Mouse (Mus musculus): ENCODE measurements around the gene Brms1. TPM values are rescaled to one million over a fixed set of nuclear protein-coding genes. Genes with fewer than 3 reads are reported as not detected.

The Brms1 gene
- total and polyA plus RNA-seq, 3 experiments: 22.8 to 50.9 (median 36.3) TPM

GRCm38 (mm10) chr19:5037678-5038571 lies 3.2 kb upstream of the Brms1 start:
- peaks cover 11% of the 10 kb centered on the region for H3K79me2 ChIP-seq (replicated peaks; ENCODE audit: control insufficient read depth, extremely low read depth, insufficient read depth, poor library complexity, severe bottlenecking)
- peak overlapping the region; percentile 62; the same call in 1 of the 2 replicates for H3K9ac ChIP-seq (ENCODE audit: insufficient read depth, low read depth)
- H3K9me3 ChIP-seq (replicated peaks; ENCODE audit: low read length): no peaks in the 10 kb centered on the region
- no peak overlapping the region for H3K27ac ChIP-seq (ENCODE audit: insufficient read depth, low read depth)
- in situ Hi-C loops (cut with MboI; ENCODE audit: low pct_ligation_motif_present, low pct_unique_long_range_greater_than_20kb, low sequenced_read_pairs): no loop called here
- peaks cover 7% of the 10 kb centered on the region for H3K27me3 ChIP-seq (replicated peaks)
- peaks cover 3 to 7% of the 10 kb centered on the region in 2 experiments for H3K36me3 ChIP-seq (replicated peaks in 1 of 2; ENCODE audit: control insufficient read depth in 1 of 2, insufficient read depth in 1 of 2, low read length in 1 of 2)
- H3K4me2 ChIP-seq (ENCODE audit: insufficient read depth, low read depth, poor library complexity, severe bottlenecking): peak overlapping the region; percentile 82
- H3K4me3 ChIP-seq (replicated peaks in 1 of 3; ENCODE audit: low read depth in 2 of 3, low read length in 2 of 3, poor library complexity in 1 of 3): peak overlapping the region; percentile 69 to 86 (median 79)
- TF ChIP-seq JUND (conservative IDR thresholded peaks at IDR 0.05; ENCODE audit: low read depth, low read length) (no peak), TBP (conservative IDR thresholded peaks at IDR 0.05; ENCODE audit: low read depth, low read length) (peak; percentile 100), USF1 (IDR thresholded peaks at IDR 0.05; ENCODE audit: low read depth, low read length) (no peak), CHD2 (IDR thresholded peaks at IDR 0.05; ENCODE audit: low read length) (peak; percentile 68; the same call in 1 of the 2 replicates), MXI1 (IDR thresholded peaks at IDR 0.05; ENCODE audit: low read depth, low read length) (0 out of 2 replicates have a peak, but pooled peaks have one; percentile 53), SMC3 (IDR thresholded peaks at IDR 0.05; ENCODE audit: low read depth, low read length) (no peak), NRF1 (IDR thresholded peaks at IDR 0.05; ENCODE audit: low read depth, low read length) (peak; percentile 70), PAX5 (IDR thresholded peaks at IDR 0.05; ENCODE audit: low read length) (no peak), ZMIZ1 (IDR thresholded peaks at IDR 0.05; ENCODE audit: low read depth, low read length) (no peak), NELFE (IDR thresholded peaks at IDR 0.05; ENCODE audit: low read depth, low read length) (no peak), MYC (IDR thresholded peaks at IDR 0.05; ENCODE audit: low read depth, low read length) (no peak), BHLHE40 (IDR thresholded peaks at IDR 0.05; ENCODE audit: low read depth, low read length) (peak; percentile 58), ETS1 (conservative IDR thresholded peaks at IDR 0.05; ENCODE audit: low read depth, low read length) (no peak), HCFC1 (IDR thresholded peaks at IDR 0.05; ENCODE audit: low read depth, low read length) (no peak), E2F4 (IDR thresholded peaks at IDR 0.05; ENCODE audit: insufficient replicate concordance, low read depth, low read length) (0 out of 2 replicates have a peak, but pooled peaks have one; percentile 26), MAX (IDR thresholded peaks at IDR 0.05; ENCODE audit: low read length) (no peak; the same call in 1 of the 2 replicates), GABPA (IDR thresholded peaks at IDR 0.05; ENCODE audit: insufficient replicate concordance, low read depth, low read length) (no peak), RCOR1 (conservative IDR thresholded peaks at IDR 0.05; ENCODE audit: low read depth, low read length) (no peak), ZNF384 (IDR thresholded peaks at IDR 0.05; ENCODE audit: low read depth, low read length) (no peak), POLR2A (IDR thresholded peaks at IDR 0.05; ENCODE audit: low read depth, low read length) (no peak), ZC3H11A (IDR thresholded peaks at IDR 0.05; ENCODE audit: low read depth, low read length) (no peak), ZKSCAN1 (IDR thresholded peaks at IDR 0.05; ENCODE audit: borderline replicate concordance, low read depth, low read length) (no peak), USF2 (conservative IDR thresholded peaks at IDR 0.05; ENCODE audit: low read depth, low read length) (no peak), MAZ (IDR thresholded peaks at IDR 0.05; ENCODE audit: low read depth, low read length) (no peak), UBTF (IDR thresholded peaks at IDR 0.05; ENCODE audit: low read depth, low read length) (no peak), MAFK (IDR thresholded peaks at IDR 0.05; ENCODE audit: insufficient replicate concordance, low read length) (peak; percentile 93), CHD1 (IDR thresholded peaks at IDR 0.05; ENCODE audit: low read depth, low read length) (no peak), JUN (IDR thresholded peaks at IDR 0.05; ENCODE audit: insufficient read depth, low read depth, low read length) (no peak), TCF12 (IDR thresholded peaks at IDR 0.05; ENCODE audit: low read depth, low read length) (no peak), EP300 (IDR thresholded peaks at IDR 0.05; ENCODE audit: low read length) (0 out of 2 replicates have a peak, but pooled peaks have one; percentile 14), POLR2AphosphoS2 (IDR thresholded peaks at IDR 0.05; ENCODE audit: low read depth, low read length) (no peak), IRF4 (IDR thresholded peaks at IDR 0.05; ENCODE audit: low read depth, low read length) (peak; percentile 13; the same call in 1 of the 2 replicates), KAT2A (IDR thresholded peaks at IDR 0.05; ENCODE audit: insufficient replicate concordance, low read length) (peak; percentile 74; the same call in 1 of the 2 replicates), MEF2A (IDR thresholded peaks at IDR 0.05; ENCODE audit: borderline replicate concordance, low read depth, low read length) (no peak), SIN3A (IDR thresholded peaks at IDR 0.05; ENCODE audit: low read length) (no peak), ELF1 (IDR thresholded peaks at IDR 0.05; ENCODE audit: low read depth, low read length) (peak; percentile 98), CTCF (conservative IDR thresholded peaks at IDR 0.05 in 1 of 2, IDR thresholded peaks at IDR 0.05 in 1 of 2; ENCODE audit: low read depth in 2 of 2, low read length in 2 of 2) (no peak), RAD21 (IDR thresholded peaks at IDR 0.05; ENCODE audit: low read depth, low read length) (no peak)
- dilution Hi-C loops (cut with MboI; ENCODE audit: extremely low pct_ligation_motif_present, extremely low pct_unique_long_range_greater_than_20kb, low sequenced_read_pairs): no loop called here
- DNase-seq (ENCODE audit: extremely low read depth): peak; percentile 87
- peaks cover 12 to 37% of the 10 kb centered on the region in 2 experiments for H3K4me1 ChIP-seq (ENCODE audit: control insufficient read depth in 1 of 2, insufficient read depth in 2 of 2)

Measured in CH12.LX (cell line).